Comparison of ENCODE assay signal across 28 mouse cellular contexts in the genomic region with DNA sequence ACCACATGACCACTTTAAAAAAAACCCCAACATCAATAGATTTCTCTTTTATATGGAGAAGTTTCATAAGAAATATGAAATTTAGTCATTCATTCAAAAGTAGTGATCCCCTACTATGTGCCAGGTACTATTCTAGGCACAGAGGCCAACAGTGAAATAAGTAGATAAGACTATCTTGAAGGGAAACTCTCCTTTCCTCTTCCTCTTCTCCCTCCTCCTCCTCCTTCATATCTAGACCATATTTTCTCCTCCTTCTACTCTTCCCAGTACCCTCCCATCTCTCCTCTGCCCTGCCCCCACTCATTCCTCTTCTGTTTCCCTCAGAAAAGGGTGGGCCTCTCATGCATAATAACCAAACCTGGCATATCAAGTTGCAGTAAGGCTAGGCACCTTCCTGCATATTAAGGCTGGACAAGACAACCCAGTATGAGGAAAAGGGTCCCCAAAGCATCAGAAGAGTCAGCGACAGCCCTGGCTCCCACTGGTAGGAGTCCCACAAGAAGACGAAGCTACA. TPM values are rescaled to one million over a fixed set of nuclear protein-coding genes. Genes with fewer than 3 reads are reported as not detected.
A peak's percentile ranks its signal among the peaks of the same experiment; 100 is the strongest.
DNase-seq lines count a peak whose midpoint lies in the region; ATAC-seq lines count a peak whose summit lies in the region.
"Had no signal": no experiment of that assay in that cellular context is flagged by ENCODE, and none has a peak within 500 bp of the region (broad histone marks: within the 10 kb centered on the region; RNA-seq: fewer than 3 reads in every experiment).

No protein-coding gene starts in this region.

- no peak for ATAC-seq in megakaryocyte, adult 5-6 weeks (ENCODE audit: poor library complexity, severe bottlenecking)
- peak; percentile 92 for ATAC-seq in liver, embryonic 13.5 days (ENCODE audit: low read depth)
- peak; percentile 75 for ATAC-seq in liver, embryonic 16.5 days (ENCODE audit: low read depth)
- ATAC-seq: activated CD4-positive, CD25-positive, alpha-beta regulatory T cell, adult 4 months; forebrain, embryonic 16.5 days; hindbrain, embryonic 16.5 days had no signal

- intact Hi-C loops in heart, postnatal 14 days (cut with DNase I): no loop called here

- peak overlapping the region; percentile 37 for H3K4me2 ChIP-seq in liver, embryonic 13.5 days
- no peak overlapping the region for H3K4me2 ChIP-seq in liver, embryonic 16.5 days (ENCODE audit: low read depth, low read length)
- H3K4me2 ChIP-seq: embryonic facial prominence, embryonic 13.5 days; forebrain, embryonic 12.5 days; heart, embryonic 11.5 days; hindbrain, embryonic 13.5 days had no signal

- H3K9me3 ChIP-seq in megakaryocyte, embryonic 14.5 days: peaks cover 6% of the 10 kb centered on the region
- no peaks in the 10 kb centered on the region for H3K9me3 ChIP-seq in liver, embryonic 13.5 days (replicated peaks)
- no peaks in the 10 kb centered on the region for H3K9me3 ChIP-seq in liver, embryonic 16.5 days (replicated peaks; ENCODE audit: control insufficient read depth, low read length)
- H3K9me3 ChIP-seq: embryonic facial prominence, embryonic 10.5 days; embryonic facial prominence, embryonic 13.5 days; forebrain, embryonic 12.5 days; hindbrain, embryonic 10.5 days; hindbrain, embryonic 13.5 days had no signal

- H3K27ac ChIP-seq in liver, embryonic 13.5 days: no peak overlapping the region; the same call in 1 of the 2 replicates
- H3K27ac ChIP-seq in liver, embryonic 16.5 days (ENCODE audit: low read length): no peak overlapping the region
- H3K27ac ChIP-seq: embryonic facial prominence, embryonic 10.5 days; embryonic facial prominence, embryonic 13.5 days; forebrain, embryonic 12.5 days; heart, adult 2 months; hindbrain, embryonic 10.5 days; hindbrain, embryonic 13.5 days had no signal

- no peaks in the 10 kb centered on the region for H3K36me3 ChIP-seq in megakaryocyte, embryonic 14.5 days (replicated peaks; ENCODE audit: low read length)
- no peaks in the 10 kb centered on the region for H3K36me3 ChIP-seq in liver, embryonic 13.5 days
- H3K36me3 ChIP-seq in liver, embryonic 16.5 days (ENCODE audit: control insufficient read depth, insufficient read depth): no peaks in the 10 kb centered on the region
- H3K36me3 ChIP-seq: embryonic facial prominence, embryonic 10.5 days; embryonic facial prominence, embryonic 13.5 days; forebrain, embryonic 12.5 days; hindbrain, embryonic 10.5 days; hindbrain, embryonic 13.5 days had no signal

- WGBS in liver, embryonic 13.5 days (ENCODE audit: insufficient replicate concordance): 38% methylated on average over 2 of the region's 2 CpGs
- 38% methylated on average over 2 of the region's 2 CpGs for WGBS in liver, embryonic 16.5 days (ENCODE audit: insufficient replicate concordance)

- peak overlapping the region; percentile 36; the same call in 1 of the 2 replicates for H3K9ac ChIP-seq in liver, embryonic 13.5 days
- no peak overlapping the region for H3K9ac ChIP-seq in liver, embryonic 16.5 days (ENCODE audit: low read depth, low read length)
- H3K9ac ChIP-seq: embryonic facial prominence, embryonic 13.5 days; forebrain, embryonic 12.5 days; hindbrain, embryonic 13.5 days had no signal

- H3K4me1 ChIP-seq in megakaryocyte, embryonic 14.5 days: peaks cover 30% of the 10 kb centered on the region
- H3K4me1 ChIP-seq in liver, embryonic 13.5 days (replicated peaks): peaks cover 40% of the 10 kb centered on the region
- H3K4me1 ChIP-seq in liver, embryonic 16.5 days (ENCODE audit: control insufficient read depth, low read depth, low read length): peaks cover 3% of the 10 kb centered on the region; the same call in 1 of the 2 replicates
- H3K4me1 ChIP-seq: forebrain, embryonic 12.5 days; hindbrain, embryonic 13.5 days had no signal

- DNase-seq in heart, adult 11 months: peak; percentile 19
- no peak for DNase-seq in heart, postnatal 14 days
- DNase-seq in liver, embryonic 13.5 days: peak; percentile 33
- DNase-seq in urinary bladder, adult 2 months (ENCODE audit: low spot score): no peak
- DNase-seq in kidney, postnatal 36 days: no peak
- DNase-seq: adrenal gland, adult 8-10 months; adrenal gland, postnatal 25 days; cerebellum, adult 11-12 months; cerebellum, adult 8-10 months; cerebellum, postnatal 10 days; cerebellum, postnatal 36 days; embryo, embryonic 11 days; gastrocnemius, postnatal 10 days; heart, adult 2 months; heart, postnatal 36 days had no signal

- H3K27me3 ChIP-seq in megakaryocyte, embryonic 14.5 days (replicated peaks): peaks cover 2% of the 10 kb centered on the region
- H3K27me3 ChIP-seq in liver, embryonic 13.5 days: no peaks in the 10 kb centered on the region
- H3K27me3 ChIP-seq in liver, embryonic 16.5 days (ENCODE audit: control insufficient read depth, insufficient read depth, low read depth, low read length): no peaks in the 10 kb centered on the region
- H3K27me3 ChIP-seq: embryonic facial prominence, embryonic 13.5 days; forebrain, embryonic 12.5 days; hindbrain, embryonic 13.5 days had no signal

- peak overlapping the region; percentile 18 for H3K4me3 ChIP-seq in megakaryocyte, embryonic 14.5 days (replicated peaks)
- no peak overlapping the region for H3K4me3 ChIP-seq in liver, embryonic 13.5 days (replicated peaks)
- H3K4me3 ChIP-seq in liver, embryonic 16.5 days (ENCODE audit: low read depth, low read length): no peak overlapping the region
- H3K4me3 ChIP-seq: embryonic facial prominence, embryonic 10.5 days; embryonic facial prominence, embryonic 13.5 days; erythroblast, embryonic 14.5 days; forebrain, embryonic 12.5 days; heart, adult 2 months; hindbrain, embryonic 10.5 days; hindbrain, embryonic 13.5 days had no signal

RNA-seq across cellular contexts. Expression of a gene that starts 54.4 kb away (rescaled TPM):
- total RNA-seq in heart, postnatal 14 days (2021): 10 to 100 TPM; 16.7 to 19.9 TPM
- polyA plus RNA-seq in megakaryocyte, embryonic 14.5 days (2012; ENCODE audit: insufficient read depth, low replicate concordance): 0.81 and 0.93 TPM in 2 replicates
- total RNA-seq in megakaryocyte, adult 5-6 weeks (2015): 0.02 and 0.23 TPM in 2 replicates
- 0.04 and 0.15 TPM in 2 replicates for total RNA-seq in megakaryocyte, adult 5-6 weeks (2017)
- 4.2 and 5.6 TPM in 2 replicates for polyA plus RNA-seq in liver, embryonic 13.5 days (2015; fragmentation: Nextera tagmentation; extraction: Ambion mirVana)
- 2.6 and 2.9 TPM in 2 replicates for polyA plus RNA-seq in liver, embryonic 16.5 days (2015; fragmentation: Nextera tagmentation; extraction: Ambion mirVana)
- polyA plus RNA-seq in urinary bladder, adult 2 months (2012; rRNA removed): 16.3 and 22.2 TPM in 2 replicates

Comparison
In these comparisons a context has a peak if more than half of its experiments do, and no peak if none do; other contexts are left out.
1. DNase-seq: peak in heart, adult 11 months (single experiment) and liver, embryonic 13.5 days (single experiment); none in heart, postnatal 14 days (0 of 2), urinary bladder, adult 2 months (single experiment) and kidney, postnatal 36 days (0 of 2).